Mouse (Mus musculus) c-Kit-negative CD71-positive TER-119-positive erythroid progenitor cells, embryonic 14.5 days (primary cell): ENCODE results near the gene Coro2b.

ENCODE experiments used
- DNase-seq: peaks from one replicate; pipeline ENCODE4 v3.0.0-alpha.2; 2013; ENCODE audit warnings: low read depth, low spot score

The Coro2b gene

DNA sequence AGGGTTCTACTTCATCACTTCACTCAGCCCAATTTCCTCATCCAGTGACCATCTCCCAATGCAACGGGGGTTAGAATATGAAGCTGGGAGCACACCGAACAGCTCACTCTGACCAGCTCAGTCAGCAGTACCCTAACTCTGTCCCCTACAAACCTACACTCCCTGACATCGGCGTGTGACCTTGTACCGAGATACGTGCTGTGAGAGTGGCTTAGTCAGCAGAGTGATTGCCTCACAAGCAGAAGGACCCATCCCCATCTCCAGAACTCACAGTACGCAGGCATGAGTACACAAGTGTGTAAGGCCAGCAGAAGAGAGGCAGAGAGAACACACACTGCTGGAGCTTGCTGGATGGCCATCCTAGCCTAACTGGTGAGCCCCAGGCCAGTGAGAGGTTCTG, 21.7 kb downstream of the Coro2b start:
- DNase-seq = no peak

DNA sequence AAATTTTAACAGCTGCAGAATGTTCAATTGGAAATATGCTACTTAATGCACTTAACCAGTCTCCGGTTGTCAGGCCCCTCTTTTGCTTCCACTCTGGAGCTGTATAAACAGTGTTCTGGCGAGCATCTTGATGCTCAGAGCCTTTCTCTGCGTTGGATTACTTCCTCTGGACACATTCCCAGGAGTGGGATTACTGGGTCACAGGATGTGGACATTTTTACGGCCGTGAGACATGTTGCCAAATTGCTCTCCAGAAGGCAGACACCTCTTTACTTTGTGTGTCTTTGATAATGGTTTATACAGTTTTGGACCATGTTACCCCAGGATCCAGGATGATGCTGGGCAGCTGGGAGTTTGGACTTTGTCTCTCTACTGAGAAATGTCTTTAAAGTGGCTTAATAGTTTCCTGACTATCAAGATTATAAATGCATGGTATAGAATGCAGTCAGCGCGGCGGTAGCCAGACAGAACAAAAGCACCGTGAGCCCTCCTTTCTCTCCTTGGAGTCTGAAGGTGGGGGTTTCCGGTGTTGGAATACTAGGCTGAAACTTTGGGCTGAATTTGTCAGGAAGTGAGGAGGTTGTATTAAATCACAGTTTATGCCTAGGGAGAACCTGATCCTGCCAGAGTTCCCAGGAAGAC, 23.2 kb downstream of the Coro2b start:
- DNase-seq = no peak

DNA sequence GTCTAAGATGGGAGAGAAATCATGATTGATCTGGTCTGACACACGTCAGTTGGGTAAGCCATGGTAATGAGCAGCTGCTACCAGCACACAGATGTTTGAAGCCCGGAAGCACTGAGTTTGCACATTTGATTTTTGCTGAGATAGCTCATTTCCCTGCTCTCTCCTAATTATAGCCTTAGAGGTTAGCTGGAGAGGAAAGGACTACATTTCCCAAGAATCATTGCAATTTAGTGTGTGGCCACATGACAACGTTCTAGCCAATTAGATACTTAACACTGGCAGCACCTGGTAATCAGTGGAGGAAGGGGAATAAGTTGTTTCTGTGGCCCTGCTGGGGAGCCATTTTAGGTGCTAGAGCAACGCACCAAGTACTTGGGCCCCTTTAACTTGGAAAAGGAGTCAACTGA, 26.3 kb downstream of the Coro2b start:
- no peak for DNase-seq

DNA sequence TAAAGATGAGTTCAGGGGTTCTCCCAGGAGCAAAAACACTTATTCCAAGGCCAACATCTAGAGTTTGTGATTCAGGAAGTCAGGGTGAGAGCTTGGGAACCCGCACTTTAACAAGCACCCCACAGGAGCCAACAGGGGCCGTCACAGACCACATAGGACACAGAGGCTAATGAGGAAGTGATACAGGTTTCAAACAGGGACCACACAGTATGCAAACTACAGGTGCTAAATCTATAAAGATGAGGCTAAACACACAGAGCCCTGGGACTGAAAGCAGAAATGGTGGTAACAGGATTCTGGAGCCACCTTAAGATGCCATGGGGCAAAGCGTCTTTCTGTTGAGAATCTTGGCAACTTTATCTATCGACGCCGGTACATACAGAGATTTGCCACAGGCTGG, 27.2 kb downstream of the Coro2b start:
- DNase-seq = no peak

DNA sequence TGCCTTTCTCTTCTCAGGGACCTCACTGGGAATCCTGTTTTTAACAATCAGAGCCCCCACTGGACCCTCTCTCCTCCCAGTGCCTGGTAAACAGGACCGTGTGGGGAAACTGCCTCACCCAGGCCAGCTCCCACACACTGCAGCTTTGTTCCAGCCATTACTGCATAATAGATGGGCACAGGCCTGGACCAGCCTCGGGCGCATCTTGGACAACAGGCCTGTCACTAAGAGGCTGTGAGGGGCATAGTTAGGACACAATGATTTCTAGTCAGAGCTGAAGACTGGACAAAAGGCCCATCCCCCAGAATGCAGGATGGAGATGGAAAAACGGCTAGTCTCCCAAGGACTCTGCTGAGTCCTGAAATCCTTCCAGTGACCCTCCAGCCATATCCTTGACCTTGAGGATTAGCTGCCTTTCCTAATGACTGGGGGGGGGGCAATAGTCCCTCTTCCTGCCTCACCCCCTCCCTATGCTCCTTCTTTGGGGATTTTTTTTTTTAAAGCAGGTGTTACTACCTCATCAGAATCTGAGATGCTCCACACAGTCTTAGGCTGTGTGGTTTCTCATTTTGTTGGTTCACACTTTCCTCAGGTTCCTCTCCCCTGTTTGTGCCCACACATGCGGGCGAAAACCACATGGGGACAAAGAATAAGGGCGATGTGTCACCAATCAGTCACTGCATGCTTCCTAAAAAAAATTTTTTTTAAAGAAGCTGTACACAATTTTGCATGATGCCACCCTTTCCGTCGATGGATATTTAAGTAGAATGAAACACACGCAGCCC, 27.9 kb downstream of the Coro2b start:
- DNase-seq = no peak

DNA sequence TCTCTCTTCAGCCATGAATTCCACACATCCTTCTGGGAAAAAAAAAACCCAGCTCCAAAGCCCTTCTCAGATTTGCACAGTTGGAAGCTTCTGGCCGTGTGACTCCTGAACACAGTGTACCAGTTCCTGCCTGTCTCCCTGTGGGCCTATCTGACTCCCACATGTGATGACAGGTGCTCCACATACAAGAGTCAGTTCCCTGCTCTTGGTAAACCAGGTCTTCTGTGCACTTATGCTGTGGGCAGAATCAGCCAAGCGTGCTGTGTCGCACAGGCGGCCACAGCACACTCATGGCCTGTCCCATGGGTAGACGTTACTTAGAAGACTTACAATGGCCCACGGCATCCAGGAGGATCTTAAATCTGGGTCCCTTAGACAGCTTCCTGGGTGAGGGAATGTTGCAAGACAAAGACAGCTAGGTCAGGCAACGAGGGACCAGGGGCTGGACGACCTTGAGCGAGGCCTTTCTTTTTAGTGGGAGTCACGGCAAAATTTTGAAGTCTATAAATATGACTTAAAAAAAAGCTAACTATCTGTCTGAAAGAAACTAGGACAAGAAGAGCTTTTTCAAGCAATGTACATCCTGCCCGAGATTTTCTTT, 30.3 kb downstream of the Coro2b start:
- no peak for DNase-seq

DNA sequence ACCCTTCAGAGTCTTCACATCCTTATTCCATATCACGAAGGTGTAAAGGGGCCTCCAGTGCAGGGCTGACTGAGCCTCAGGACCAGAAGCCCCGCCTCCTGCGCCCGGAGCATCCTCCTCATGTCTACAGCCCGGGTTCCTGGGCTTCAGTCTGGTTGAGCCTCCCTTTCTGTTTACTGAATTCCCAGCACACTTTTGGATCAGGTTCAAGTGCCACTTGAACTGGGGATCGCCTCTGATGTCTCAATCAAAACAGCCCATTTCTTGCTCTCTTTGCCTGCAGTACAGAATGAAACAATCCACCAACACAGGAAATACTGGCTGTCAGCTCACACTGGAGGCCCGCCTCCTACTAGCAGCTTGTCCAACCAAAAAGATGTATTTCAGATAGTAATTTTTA, 32.7 kb downstream of the Coro2b start:
- no peak for DNase-seq

DNA sequence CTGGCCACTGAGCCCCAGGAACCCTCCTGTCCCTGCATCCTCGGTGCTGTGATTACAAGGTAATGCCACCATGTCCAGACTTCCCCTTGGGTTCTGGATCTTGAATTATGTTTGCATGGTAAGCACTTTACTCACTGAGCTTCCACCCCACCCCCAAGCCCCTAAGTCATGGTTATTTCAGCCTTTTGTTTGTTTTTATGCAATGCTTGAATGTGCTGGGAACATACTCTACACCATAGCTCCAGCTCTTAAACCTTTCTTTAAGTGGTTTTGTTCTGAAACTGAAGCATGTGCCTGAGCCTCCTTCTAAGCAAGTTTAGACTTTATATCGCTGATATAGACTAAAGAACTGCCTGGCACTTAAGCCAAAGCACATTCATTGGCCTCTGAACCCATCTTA, 34.5 kb downstream of the Coro2b start:
- DNase-seq = no peak

DNA sequence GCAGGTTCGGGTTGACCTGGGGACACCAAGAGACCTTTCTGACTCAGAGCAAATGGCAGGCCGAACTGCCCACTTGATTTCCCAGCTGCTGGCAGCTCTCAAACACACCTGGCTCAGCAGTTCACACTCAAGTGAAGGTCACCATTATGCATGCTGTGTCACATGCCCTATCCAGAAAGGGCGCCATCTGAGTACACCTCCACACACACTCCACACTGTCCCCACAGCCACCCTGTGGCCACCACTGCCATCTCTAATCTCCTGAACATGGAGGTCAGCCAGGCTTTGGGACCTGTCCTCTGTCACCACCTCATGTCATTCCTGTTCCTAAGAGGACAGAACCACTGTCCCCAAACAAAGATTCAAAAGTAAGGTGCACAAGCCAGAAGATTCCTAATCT, 35.3 kb downstream of the Coro2b start:
- no peak for DNase-seq

DNA sequence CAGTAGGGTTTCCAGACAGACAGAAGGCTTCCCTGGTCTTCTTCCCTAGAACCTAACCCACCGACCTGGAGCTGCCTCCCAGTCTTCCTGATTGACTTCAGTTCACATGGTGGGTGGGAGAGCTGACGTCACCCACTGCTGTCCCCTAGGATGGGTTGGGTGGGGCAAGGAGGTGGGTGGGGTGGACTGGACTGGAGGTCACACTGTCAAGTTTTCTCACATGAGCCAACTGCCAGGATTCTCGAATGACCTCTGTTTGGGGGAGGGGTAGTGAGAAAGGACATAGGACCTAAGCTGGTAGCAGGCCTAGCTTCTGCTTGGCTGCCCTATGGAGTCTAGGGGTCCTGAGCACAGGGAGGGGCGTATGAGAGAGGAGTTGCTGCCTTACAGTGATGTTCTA, 36.8 kb downstream of the Coro2b start:
- no peak for DNase-seq

DNA sequence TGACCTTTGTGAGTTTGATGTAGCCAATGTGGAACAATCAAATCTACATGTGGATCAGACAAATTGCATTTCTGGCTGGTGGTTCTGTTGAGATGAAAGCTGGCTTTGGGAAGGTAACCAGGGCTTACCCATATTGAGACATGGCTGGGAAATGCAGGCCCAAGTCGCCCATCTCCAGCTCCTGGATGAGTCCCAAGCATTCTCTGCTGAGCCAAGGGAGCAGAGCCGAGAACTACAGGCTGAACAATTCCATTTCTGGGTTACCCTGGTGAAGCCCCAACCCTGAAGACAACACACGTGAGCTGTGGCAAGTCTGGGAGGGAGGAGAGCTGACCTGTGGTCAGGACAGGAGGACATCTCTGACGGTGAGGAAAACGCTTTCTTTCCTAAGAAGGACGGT, 37.9 kb downstream of the Coro2b start:
- no peak for DNase-seq

DNA sequence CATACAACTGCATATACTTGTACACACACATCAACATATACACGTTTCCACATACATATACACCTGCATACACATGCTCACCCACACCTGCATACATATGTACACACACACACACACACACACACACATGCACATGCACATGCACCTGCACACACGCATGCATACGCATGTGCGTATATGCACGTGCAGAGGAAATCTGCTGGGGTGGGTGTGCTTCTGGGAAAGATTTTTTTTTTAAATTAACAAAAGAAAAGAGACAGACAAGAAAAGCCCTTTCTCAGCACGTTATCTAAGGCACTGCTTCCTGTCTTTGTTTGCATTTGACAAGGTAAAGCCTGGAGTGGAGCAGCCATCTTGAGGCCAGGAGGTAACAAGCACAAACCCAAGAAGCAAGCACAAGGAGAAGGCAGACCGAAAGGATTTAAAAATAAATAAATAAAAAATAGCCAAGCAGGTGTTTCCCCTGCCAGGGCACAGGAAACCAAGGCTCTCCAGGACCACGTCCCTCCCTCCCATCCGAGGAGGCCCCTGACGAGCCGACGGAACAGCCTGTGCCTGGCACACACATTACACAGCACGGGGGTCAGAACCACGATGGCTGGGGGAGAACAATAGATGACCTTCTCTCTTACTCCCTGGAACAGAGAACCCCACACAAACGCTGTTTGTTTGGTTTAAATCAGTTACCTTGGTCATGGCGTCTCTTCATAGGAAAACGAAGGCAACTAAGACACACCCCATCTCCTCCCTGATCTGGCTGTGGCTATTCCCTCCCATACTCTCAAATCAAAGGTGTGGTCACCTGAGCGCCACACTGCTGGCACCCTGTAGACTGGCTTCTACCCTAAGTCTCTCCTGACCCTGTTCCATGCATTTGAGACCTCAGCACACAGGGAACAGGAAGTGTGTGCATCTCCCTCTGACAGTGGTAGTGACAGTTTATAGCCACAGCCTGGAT, 39.4 kb downstream of the Coro2b start:
- no peak for DNase-seq

DNA sequence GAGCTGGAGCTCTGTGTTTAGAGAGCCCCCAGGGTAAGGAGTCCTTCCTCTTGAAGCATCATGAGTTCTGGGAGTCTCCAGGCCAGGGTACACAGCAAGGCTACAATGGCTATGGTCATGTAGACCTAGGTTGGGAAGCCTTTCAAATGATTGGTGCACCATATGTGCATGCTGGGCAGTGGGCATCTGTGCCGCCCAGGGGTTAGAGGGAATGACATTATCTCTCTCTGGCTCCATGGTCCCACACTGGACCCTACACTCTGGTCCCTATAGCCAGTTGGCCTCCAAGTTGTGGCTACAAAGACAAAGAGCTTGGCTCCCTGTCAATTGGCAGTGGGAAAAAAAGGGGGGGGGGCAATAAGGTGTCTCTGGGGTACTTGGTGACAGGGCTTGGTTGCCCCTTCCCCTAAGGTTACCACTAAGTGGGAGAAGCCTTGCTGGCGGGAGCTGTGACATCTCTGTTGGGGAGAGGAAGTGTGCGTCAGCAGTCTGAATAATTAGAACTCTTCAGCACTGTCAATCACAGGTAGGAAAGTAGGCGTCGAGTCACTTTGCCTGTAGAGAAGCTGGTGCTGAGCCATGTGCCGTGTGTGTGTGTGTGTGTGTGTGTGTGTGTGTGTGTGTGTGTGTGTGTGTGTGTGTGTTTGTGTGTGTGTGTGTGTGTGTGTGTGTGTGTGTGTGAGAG, 44.4 kb downstream of the Coro2b start:
- DNase-seq = no peak

DNA sequence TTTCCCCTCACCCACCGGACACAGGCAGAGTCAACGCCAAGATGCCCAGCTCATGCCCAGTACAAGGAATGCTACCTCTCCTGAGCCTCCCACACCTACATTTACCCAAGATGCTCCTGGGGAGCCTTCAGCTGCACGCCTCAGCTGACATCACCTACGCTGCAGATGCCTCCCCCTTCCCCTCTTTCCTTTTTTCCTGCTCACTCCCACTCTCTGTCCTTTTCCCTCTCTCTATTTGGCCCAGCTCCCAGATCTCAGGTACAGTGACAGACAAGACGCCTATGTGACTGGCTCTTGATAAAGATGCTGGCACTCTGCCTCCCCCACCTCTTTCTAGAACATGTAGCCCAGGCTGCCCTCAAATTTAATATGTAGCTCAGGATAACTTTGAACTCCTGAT, 45.2 kb downstream of the Coro2b start:
- no peak for DNase-seq

DNA sequence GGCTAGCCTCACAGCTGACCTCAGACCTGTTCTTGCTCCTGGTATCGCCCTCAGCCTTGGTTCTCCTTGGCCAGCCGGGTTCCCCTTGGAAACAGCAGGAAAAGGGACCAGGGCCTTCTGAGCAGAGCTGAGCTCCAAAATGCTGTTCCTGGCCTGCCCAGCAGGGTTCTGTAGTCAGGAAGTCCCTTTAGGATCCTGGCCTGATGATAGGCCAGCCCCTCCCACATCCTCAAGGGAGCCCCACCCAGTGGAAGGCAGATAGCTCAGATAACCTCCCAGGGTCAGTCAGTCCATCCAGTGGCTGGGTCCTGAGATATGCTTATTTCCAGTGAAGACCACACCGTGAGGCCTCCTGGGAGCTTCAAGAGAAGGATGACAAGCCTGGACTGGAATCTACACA, 45.7 kb downstream of the Coro2b start:
- no peak for DNase-seq

DNA sequence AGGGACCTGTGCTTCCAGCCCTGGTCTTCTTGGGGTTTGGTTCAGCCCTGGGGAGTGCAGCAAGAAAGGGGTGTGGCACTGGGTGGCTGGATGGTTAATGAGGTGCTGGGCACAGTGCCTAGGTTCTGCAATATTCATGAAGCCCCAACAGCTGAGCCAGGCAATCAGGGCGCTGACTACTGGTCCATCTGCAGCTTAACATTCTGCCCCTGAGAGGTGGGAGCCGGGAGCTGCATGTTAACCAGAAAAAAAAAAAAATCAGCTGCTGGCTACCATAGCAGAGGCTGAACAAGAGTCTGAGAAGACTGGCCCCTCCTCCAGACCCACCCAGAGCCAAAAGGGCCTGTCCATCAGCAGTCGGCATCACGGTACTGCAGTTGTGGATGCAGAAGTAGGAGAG, 52.7 kb downstream of the Coro2b start:
- no peak for DNase-seq

DNA sequence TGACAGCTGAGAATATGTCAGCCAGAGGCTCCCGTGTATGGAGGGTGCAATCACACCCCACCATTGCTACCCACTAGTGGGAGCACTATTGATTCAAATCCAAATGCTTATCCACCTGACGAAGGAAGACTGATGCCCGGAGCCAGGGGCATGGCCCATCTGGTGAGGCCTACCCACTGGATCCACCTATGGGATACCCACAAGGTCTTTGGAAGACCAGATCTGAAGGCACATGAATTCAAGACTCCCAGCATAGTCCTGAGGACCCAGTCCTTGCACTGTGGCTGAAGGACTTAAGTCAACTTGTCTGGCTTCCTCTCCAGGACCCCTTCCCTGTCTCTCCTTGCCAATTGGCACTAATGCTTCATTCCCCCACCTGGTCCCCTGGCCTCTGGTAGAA, 54.1 kb downstream of the Coro2b start:
- DNase-seq = no peak

DNA sequence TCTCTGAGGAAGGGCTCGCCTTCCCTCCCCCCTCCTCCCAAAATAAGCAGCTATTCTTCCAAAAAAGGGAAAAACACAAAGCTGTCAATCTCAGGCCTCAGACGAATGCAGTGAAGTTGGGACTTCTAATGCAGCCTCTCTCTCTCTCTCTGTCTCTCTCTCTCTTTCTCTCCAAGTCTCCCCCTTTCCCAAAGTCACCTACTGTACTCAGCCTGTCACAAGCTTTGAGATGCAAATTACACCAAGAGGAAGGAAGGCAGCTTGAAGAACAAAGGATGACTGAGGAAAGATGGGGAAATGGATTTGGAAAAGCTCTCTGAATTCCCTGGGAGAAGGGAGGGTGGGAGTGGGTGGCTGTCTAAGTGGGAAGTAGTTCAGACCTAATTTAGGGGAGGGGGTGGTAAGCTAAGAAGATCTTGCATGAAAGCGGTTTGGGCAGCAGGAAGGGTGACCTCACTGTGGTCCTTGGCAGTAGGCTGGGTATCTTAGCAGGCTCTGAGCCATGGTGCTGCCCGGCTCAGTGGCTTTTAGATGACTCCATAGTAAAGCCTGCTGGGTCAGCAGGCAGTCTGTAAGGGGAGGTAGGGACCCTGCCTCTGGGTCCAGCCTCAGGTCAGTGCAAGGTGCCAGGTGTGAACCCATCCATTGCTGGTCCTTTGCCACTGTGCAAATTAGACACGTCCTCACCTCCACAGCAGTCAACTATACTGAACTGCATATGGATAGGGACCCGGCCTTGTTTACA, 55.8 kb downstream of the Coro2b start:
- DNase-seq = no peak

DNA sequence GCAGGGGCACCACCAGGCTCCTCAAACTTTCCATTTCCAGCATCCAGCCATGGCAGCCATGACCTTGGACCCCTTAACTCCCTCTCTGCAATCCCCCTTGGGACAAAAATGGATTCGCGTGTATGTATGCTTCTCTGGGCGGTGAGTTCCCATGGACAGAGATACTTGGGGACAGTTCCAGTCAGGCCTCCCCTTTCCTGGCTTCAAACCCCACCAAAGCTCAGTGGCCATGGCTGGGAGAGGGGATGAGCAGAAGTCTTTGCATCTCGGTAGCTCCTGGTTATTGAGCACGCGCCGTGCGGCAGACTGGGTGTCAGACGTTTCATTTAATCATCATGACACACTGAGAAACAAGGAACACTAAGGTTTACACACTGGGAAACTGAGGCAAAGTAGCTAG, 56.7 kb downstream of the Coro2b start:
- no peak for DNase-seq

DNA sequence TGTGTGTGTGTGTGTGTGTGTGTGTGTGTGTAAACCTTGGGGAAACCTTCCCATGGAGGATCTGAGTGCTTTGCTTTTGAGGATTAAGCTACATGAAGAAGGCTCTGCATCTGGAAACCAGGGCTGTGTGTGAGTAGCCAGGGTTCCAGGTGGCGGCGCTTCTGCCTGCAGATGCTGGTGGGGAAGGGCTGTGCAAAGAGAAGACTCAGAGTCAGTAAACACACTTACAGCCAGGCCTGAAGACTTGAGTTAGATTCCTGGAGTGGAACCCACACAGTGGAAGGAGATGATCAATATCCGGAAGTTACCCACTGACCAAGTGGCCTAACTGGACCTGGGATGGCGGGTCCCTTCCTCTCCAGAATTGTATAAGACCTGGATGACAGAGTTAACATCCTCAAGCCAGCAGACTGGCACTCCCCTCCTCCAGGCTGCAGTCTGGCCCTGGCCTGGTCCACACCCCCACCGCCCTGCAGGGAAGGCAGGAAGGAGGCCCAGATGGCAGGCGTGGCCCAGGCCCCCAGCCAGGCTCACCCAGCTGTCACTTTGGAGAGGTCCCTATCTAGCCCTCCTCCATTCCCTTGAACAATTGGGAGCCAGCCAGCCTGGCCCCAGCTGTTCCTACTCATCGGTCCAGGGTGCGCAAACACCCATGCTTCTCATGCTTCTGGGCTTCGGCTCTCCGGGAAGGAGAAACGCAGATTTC, 59.9 kb downstream of the Coro2b start:
- no peak for DNase-seq
